Mouse (Mus musculus): ENCODE measurements around the gene Ccdc7b. TPM values are rescaled to one million over a fixed set of nuclear protein-coding genes. Genes with fewer than 3 reads are reported as not detected.

Gene Ccdc7b
- not detected in 2 replicates for polyA plus RNA-seq (2012; rRNA removed)

GRCm38 (mm10) chr8:129066834-129067233 lies at the start of gene Ccdc7b:
Gene Ccdc7b, plus strand, starts transcription at chr8:129067134.

GRCm38 (mm10) chr8:129065417-129065816 lies 1.5 kb upstream of the Ccdc7b start, which contains the start of gene Ccdc7a:
Gene Ccdc7a, minus strand, starts transcription at chr8:129065517.

GRCm38 (mm10) chr8:129131561-129131960 lies 64.6 kb downstream of the Ccdc7b start, which contains the start of gene Gm10999:
Gene Gm10999, minus strand, starts transcription at chr8:129131661.

Other genes starting within 250 kb of the Ccdc7b start
- gene Ccdc7a, start 1.6 kb upstream of the Ccdc7b start, polyA plus RNA-seq (2012; rRNA removed), result not detected in 2 replicates
- gene Gm10999, start 64.5 kb downstream of the Ccdc7b start, polyA plus RNA-seq (2012; rRNA removed), result not detected in 2 replicates
- 11.9 and 18.2 TPM in 2 replicates for gene 2610044O15Rik8, start 167.3 kb downstream of the Ccdc7b start, polyA plus RNA-seq (2012; rRNA removed)